Mouse (Mus musculus) heart, embryonic 10.5 days (tissue): ENCODE data around the gene Ppard. TPM values are rescaled to one million over a fixed set of nuclear protein-coding genes. Genes with fewer than 3 reads are reported as not detected.
A peak's percentile ranks its signal among the peaks of the same experiment; 100 is the strongest.

Experiments
- DNase-seq: peaks from one replicate; pipeline ENCODE4 v3.0.0-alpha.2; 2017; ENCODE audit warnings: low spot score
- H3K27ac ChIP-seq: fragments of 300-500 bp; sonication (generic); 2 replicates; pipeline ENCODE4 v1.5.1; 2016; ENCODE audit warnings: mild to moderate bottlenecking
- H3K27me3 ChIP-seq: fragments of 300-500 bp; sonication (generic); 2 replicates; pipeline ENCODE4 v1.6.1; 2016; ENCODE audit warnings: mild to moderate bottlenecking; ENCODE audit not compliant: poor library complexity, insufficient read depth, severe bottlenecking
- H3K36me3 ChIP-seq: fragments of 300-500 bp; sonication (generic); 2 replicates; pipeline ENCODE4 v1.6.1; 2016; ENCODE audit warnings: mild to moderate bottlenecking, moderate library complexity
- H3K4me1 ChIP-seq: fragments of 300-500 bp; sonication (generic); 2 replicates; pipeline ENCODE4 v1.6.1; 2016; ENCODE audit warnings: mild to moderate bottlenecking
- H3K4me3 ChIP-seq: fragments of 300-500 bp; sonication (generic); 2 replicates; pipeline ENCODE4 v1.5.1; 2016; ENCODE audit warnings: mild to moderate bottlenecking, moderate library complexity
- H3K9me3 ChIP-seq: fragments of 300-500 bp; sonication (generic); 2 replicates; pipeline ENCODE4 v1.6.1; 2016; ENCODE audit warnings: mild to moderate bottlenecking, moderate library complexity
- WGBS: fragments of 180-500 bp; shearing (Covaris S2); methylation state at CpG from one replicate; pipeline ENCODE4 v1.1.7; 2016; 5-methylcytosine and 5-hydroxymethylcytosine counted together
- polyA plus RNA-seq: library from polyadenylated mRNA; unstranded; fragments of >200 nt; fragmentation: Nextera tagmentation; extraction: Ambion mirVana; gene quantifications from 2 replicates; pipeline ENCODE4 v1.2.1, GENCODE M21; 2016

The Ppard gene
- polyA plus RNA-seq, 1 experiment from 2014 or later = 1.2 TPM

DNA sequence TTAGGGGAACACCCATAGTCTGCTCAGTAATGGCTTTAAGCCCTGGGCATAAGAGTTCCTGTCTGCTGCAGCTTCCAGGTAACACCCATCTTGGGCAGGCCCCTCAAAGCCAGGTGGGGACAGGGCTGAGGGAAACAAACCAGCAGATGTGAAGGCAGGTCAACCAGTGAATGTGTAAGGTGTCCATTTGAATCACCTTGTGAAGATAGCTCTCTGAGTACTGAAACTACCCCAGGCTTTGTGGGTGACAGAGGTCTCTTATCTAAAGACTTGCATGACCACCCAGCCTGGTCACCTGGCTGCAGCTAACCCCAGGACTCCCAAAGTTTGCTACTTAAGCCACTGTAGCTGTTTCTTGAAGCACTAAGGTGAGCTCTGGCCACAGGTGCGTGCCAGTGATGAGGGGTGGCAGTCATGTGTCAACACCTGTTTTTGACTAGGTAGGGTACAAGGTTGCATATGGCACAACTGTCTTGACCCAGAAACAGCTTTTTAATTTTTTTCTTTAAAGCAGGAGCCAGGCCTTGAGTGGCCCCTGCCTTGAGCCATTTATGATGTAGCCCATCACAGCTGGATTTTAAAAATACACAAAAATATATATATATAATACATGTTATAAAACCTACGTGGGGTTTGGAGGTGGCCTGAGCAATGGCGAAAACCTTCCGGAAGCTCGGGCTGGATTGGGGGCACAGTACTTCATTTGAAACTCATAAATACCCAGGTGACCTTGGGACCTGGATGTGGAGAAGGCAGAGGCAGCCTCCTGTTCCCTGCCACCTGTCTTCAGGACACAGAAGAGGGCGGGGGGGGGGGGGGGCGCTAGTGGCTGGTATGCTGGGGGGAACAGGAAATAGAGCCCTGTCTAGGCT lies 99.0 kb downstream of the Ppard start:
- H3K36me3 ChIP-seq = peaks cover 69% of the 10 kb centered on the region
- DNase-seq = no peak
- no peaks in the 10 kb centered on the region for H3K27me3 ChIP-seq
- H3K9me3 ChIP-seq = no peaks in the 10 kb centered on the region
- H3K4me1 ChIP-seq = peaks cover 72% of the 10 kb centered on the region
- peak overlapping the region; percentile 75 for H3K27ac ChIP-seq
- H3K4me3 ChIP-seq = 0 out of 2 replicates have a peak overlapping the region, but pooled peaks have one; percentile 1
- 37% methylated on average over 5 of the region's 7 CpGs for WGBS

DNA sequence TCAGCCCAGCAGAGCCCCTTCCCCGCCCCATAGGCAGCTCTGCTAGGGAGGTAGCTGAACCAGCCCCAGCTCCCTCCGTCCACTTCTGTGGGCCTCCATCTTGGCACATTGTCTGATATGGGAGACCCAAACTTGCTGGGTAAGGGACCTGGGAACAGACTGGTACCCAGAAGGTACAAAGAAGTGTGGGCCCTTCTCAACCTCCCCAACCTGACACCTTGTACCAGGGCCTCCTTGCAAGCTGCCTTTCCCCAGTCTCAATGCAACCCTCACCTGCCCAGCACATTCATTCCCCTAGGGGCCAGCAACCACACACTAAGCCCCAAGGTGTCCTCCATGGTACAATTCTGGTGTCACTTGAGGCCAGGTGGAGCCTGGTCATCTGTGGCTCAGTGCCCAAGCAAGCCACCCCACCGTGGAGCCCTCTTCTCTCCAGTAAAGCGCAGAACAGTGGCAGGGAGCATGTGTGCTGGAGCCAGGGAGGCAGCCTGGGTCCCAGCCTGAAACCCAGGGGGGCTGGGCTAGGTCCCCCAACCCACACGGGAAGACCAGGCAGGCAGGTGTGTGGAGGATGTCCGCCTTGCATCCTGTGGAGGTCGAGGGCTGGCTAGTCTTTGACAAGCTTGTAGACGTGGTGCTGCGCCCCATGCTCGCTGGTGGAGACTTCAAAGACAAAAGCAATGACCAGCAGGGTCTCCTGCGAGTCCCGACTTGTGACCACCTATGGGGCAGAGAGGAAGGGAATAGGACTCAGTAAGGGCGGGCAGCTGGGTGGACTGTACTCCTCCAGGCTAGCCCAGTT lies 99.8 kb downstream of the Ppard start:
- WGBS = 47% methylated on average over 13 of the region's 13 CpGs
- no peak for DNase-seq
- H3K4me1 ChIP-seq = peaks cover 70% of the 10 kb centered on the region
- no peaks in the 10 kb centered on the region for H3K9me3 ChIP-seq
- peak overlapping the region; percentile 75 for H3K27ac ChIP-seq
- 0 out of 2 replicates have a peak overlapping the region, but pooled peaks have one; percentile 1 for H3K4me3 ChIP-seq
- peaks cover 74% of the 10 kb centered on the region for H3K36me3 ChIP-seq
- H3K27me3 ChIP-seq = no peaks in the 10 kb centered on the region

GRCm38 (mm10) chr17:28332915-28333546 lies 100.5 kb downstream of the Ppard start:
- peaks cover 63% of the 10 kb centered on the region for H3K4me1 ChIP-seq
- 60% methylated on average over 31 of the region's 31 CpGs for WGBS
- no peak for DNase-seq
- H3K27ac ChIP-seq = peak overlapping the region; percentile 75
- peak overlapping the region; percentile 12 for H3K4me3 ChIP-seq
- no peaks in the 10 kb centered on the region for H3K27me3 ChIP-seq
- H3K9me3 ChIP-seq = no peaks in the 10 kb centered on the region
- peaks cover 81% of the 10 kb centered on the region for H3K36me3 ChIP-seq

GRCm38 (mm10) chr17:28335267-28335666 lies 102.8 kb downstream of the Ppard start:
- Histone ChIP-seq H3K9me3 (0 out of 2 replicates have a peak, but pooled peaks cover 4% of the 10 kb centered on the region), H3K27me3 (no peaks in the 10 kb centered on the region), H3K4me1 (peaks cover 56% of the 10 kb centered on the region), H3K4me3 (no peak overlapping the region), H3K27ac (no peak overlapping the region), H3K36me3 (peaks cover 90% of the 10 kb centered on the region)
- no peak for DNase-seq
- WGBS = 80% methylated on average over 10 of the region's 10 CpGs

- H3K36me3 ChIP-seq = peaks cover 73% of the 10 kb centered on the region
- H3K4me1 ChIP-seq = peaks cover 55% of the 10 kb centered on the region
- H3K9me3 ChIP-seq = 0 out of 2 replicates have a peak, but pooled peaks cover 4% of the 10 kb centered on the region
- H3K27me3 ChIP-seq = no peaks in the 10 kb centered on the region
- H3K27ac ChIP-seq = no peak overlapping the region
- H3K4me3 ChIP-seq = no peak overlapping the region
- WGBS = 90% methylated on average over 7 of the region's 7 CpGs
- DNase-seq = no peak
Measured at GRCm38 (mm10) chr17:28337547-28337946, 105.0 kb downstream of the Ppard start.

- Histone ChIP-seq H3K36me3 (peaks cover 47% of the 10 kb centered on the region), H3K4me3 (peak overlapping the region; percentile 47), H3K27me3 (peaks cover 5% of the 10 kb centered on the region; the same call in 1 of the 2 replicates), H3K27ac (peak overlapping the region; percentile 87), H3K4me1 (peaks cover 64% of the 10 kb centered on the region), H3K9me3 (0 out of 2 replicates have a peak, but pooled peaks cover 4% of the 10 kb centered on the region)
- 34% methylated on average over 7 of the region's 7 CpGs for WGBS
- DNase-seq = no peak
Measured at GRCm38 (mm10) chr17:28340578-28340977, 108.1 kb downstream of the Ppard start.

GRCm38 (mm10) chr17:28341091-28341490 lies 108.6 kb downstream of the Ppard start:
- peaks cover 8% of the 10 kb centered on the region; the same call in 1 of the 2 replicates for H3K27me3 ChIP-seq
- H3K4me3 ChIP-seq = peak overlapping the region; percentile 47
- peak overlapping the region; percentile 87 for H3K27ac ChIP-seq
- H3K9me3 ChIP-seq = 0 out of 2 replicates have a peak, but pooled peaks cover 4% of the 10 kb centered on the region
- peaks cover 65% of the 10 kb centered on the region for H3K4me1 ChIP-seq
- H3K36me3 ChIP-seq = peaks cover 42% of the 10 kb centered on the region
- DNase-seq = peak; percentile 93
- WGBS = 3% methylated on average over 26 of the region's 26 CpGs

DNA sequence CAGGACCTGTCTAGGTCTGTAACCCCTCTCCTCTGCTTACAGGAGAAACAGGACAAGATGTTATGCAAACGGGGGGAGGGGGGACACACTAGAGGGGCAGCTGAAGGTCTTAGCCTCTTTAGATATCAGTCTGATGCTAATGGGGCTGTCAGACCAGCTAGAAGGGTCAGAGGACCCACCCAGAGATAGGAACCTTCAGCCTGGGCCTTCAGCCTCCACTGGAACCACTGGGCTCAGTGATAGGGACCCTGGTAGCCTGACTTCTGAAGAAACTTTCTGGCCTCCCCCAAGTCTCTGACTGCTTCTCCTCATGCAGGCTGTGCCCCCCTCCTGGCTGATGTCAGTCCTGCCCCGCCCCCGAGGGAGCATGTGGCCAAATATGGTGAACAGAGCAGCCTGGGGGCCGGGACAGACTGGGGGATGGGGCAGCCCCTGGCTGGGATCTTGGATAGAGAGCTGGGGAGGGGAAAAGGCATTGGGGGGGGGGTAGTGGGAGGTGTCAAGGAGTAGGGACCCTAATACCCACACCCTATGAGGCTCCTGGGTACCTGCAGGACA lies 111.6 kb downstream of the Ppard start:
- H3K9me3 ChIP-seq = 0 out of 2 replicates have a peak, but pooled peaks cover 4% of the 10 kb centered on the region
- H3K27ac ChIP-seq = peak overlapping the region; percentile 91
- H3K27me3 ChIP-seq = peaks cover 9% of the 10 kb centered on the region; the same call in 1 of the 2 replicates
- peak; percentile 90 for DNase-seq
- H3K4me3 ChIP-seq = peak overlapping the region; percentile 47
- H3K36me3 ChIP-seq = peaks cover 18% of the 10 kb centered on the region
- H3K4me1 ChIP-seq = peaks cover 86% of the 10 kb centered on the region
- WGBS = 18% methylated on average over 4 of the region's 4 CpGs

DNA sequence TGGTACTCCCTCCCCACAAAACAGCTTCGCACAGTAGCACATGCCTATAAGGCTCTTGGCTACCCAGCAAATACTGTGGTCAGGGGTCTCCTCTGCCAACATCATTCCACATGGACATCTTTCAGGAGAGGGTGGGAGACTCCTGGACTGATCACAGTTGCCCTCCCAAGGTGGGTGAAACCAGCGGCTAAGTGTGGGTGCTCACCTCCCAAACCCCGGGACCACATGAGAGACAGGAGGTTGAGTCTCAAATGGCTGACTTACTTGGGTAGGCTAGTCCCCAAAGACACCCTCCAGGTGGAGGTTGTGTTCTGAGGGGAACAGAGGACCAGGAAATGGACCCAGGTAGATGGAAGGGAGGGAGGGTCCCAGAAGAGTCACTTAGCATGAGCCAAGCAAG lies 112.2 kb downstream of the Ppard start:
- peak overlapping the region; percentile 91 for H3K27ac ChIP-seq
- DNase-seq = no peak
- H3K27me3 ChIP-seq = peaks cover 9% of the 10 kb centered on the region; the same call in 1 of the 2 replicates
- H3K4me1 ChIP-seq = peaks cover 91% of the 10 kb centered on the region
- H3K36me3 ChIP-seq = peaks cover 13% of the 10 kb centered on the region
- 0 out of 2 replicates have a peak, but pooled peaks cover 2% of the 10 kb centered on the region for H3K9me3 ChIP-seq
- WGBS = 19% methylated on average over 3 of the region's 3 CpGs
- peak overlapping the region; percentile 47 for H3K4me3 ChIP-seq

- Histone ChIP-seq H3K36me3 (peaks cover 6% of the 10 kb centered on the region), H3K4me1 (peaks cover 86% of the 10 kb centered on the region), H3K27me3 (peaks cover 9% of the 10 kb centered on the region; the same call in 1 of the 2 replicates), H3K4me3 (peak overlapping the region; percentile 47), H3K9me3 (no peaks in the 10 kb centered on the region), H3K27ac (peak overlapping the region; percentile 91)
- 5% methylated on average over 7 of the region's 8 CpGs for WGBS
- no peak for DNase-seq
Measured at GRCm38 (mm10) chr17:28345271-28345721, 112.8 kb downstream of the Ppard start.

GRCm38 (mm10) chr17:28345882-28346281 lies 113.4 kb downstream of the Ppard start:
- Histone ChIP-seq H3K27ac (peak overlapping the region; percentile 91), H3K4me3 (peak overlapping the region; percentile 47), H3K36me3 (peaks cover 3% of the 10 kb centered on the region; the same call in 1 of the 2 replicates), H3K27me3 (peaks cover 9% of the 10 kb centered on the region; the same call in 1 of the 2 replicates), H3K4me1 (peaks cover 84% of the 10 kb centered on the region), H3K9me3 (no peaks in the 10 kb centered on the region)
- DNase-seq = no peak
- 8% methylated on average over 10 of the region's 10 CpGs for WGBS

DNA sequence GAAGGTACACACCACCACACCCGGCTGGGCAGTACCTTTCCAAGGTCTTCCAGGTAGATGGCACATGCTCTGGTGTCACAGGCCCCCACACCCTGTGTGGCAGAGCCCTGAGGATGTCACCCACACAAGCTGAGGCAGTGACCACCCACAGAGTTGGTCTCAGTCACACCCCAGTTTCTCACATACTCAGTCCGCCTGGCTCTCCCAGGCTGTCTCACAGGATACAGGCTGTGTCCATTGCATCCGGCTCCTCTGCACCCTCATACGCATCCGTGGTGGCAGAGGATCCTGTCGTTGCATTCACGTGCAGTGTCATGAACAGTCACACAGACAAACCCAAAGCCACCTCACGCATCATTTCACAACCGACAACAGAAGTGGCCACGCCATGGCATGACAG lies 114.8 kb downstream of the Ppard start:
- no peaks in the 10 kb centered on the region for H3K9me3 ChIP-seq
- H3K27ac ChIP-seq = no peak overlapping the region
- H3K27me3 ChIP-seq = peaks cover 23% of the 10 kb centered on the region
- WGBS = 79% methylated on average over 10 of the region's 10 CpGs
- DNase-seq = no peak
- no peak overlapping the region for H3K4me3 ChIP-seq
- H3K4me1 ChIP-seq = peaks cover 86% of the 10 kb centered on the region
- peaks cover 3% of the 10 kb centered on the region; the same call in 1 of the 2 replicates for H3K36me3 ChIP-seq
